Mouse (Mus musculus) layer of hippocampus, adult 6 months (tissue): ENCODE data around the gene Ccdc96. TPM values are rescaled to one million over a fixed set of nuclear protein-coding genes. Genes with fewer than 3 reads are reported as not detected.

ENCODE experiments used
- long read RNA-seq, 2 experiments: library from polyadenylated mRNA; unstranded; transcript quantifications; one replicate each; pipeline ENCODE4 v2.0.0; 2019 to 2020
- polyA plus RNA-seq: library from polyadenylated mRNA; unstranded; fragments of <200 nt; fragmentation: Nextera tagmentation; gene quantifications from 2 replicates; pipeline ENCODE4 v1.2.3, GENCODE M21; 2021

The Ccdc96 gene
- polyA plus RNA-seq, result 0.82 and 0.85 TPM in 2 replicates
- long read RNA-seq, experiment 1, partial matches to known transcripts, result 0 of 1 reads
- long read RNA-seq, experiment 1, other reads (novel, unspliced or antisense), result 0 of 1 reads
- long read RNA-seq, experiment 2, partial matches to known transcripts, result 0 of 1 reads
- long read RNA-seq, experiment 2, other reads (novel, unspliced or antisense), result 0 of 1 reads

GRCm38 (mm10) chr5:36484171-36484990 lies at the start of gene Ccdc96, which contains the start of gene Tada2b:
Ccdc96 (plus strand) TSS chr5:36484588.
Tada2b (minus strand) TSS chr5:36484285.

GRCm38 (mm10) chr5:36464709-36465661 lies 19.4 kb upstream of the Ccdc96 start, which contains the start of gene Grpel1:
Grpel1 (plus strand) TSS chr5:36464998.

Other genes with a start within 250 kb of the Ccdc96 start
- 9.7 and 11.2 TPM in 2 replicates for gene Sorcs2, start 86.4 kb upstream of the Ccdc96 start, polyA plus RNA-seq
- 51.1 and 54.2 TPM in 2 replicates for gene Grpel1, start 19.6 kb upstream of the Ccdc96 start, polyA plus RNA-seq
- 2.9 and 3.4 TPM in 2 replicates for gene Tada2b, start 303 bp upstream of the Ccdc96 start, polyA plus RNA-seq
- gene Tbc1d14, start 108.7 kb downstream of the Ccdc96 start, polyA plus RNA-seq, result 19.5 and 20.5 TPM in 2 replicates
- 10.2 and 12.3 TPM in 2 replicates for gene D5Ertd579e, start 211.4 kb downstream of the Ccdc96 start, polyA plus RNA-seq